Mouse (Mus musculus) heart, postnatal 36 days (tissue): ENCODE measurements at regions not wholly inside any gene's neighbourhood (a gene's known extent, or its start where the extent isn't known, plus 50 kb on each side); places are given as distances from the start of the nearest gene placed in this dataset.
A peak's percentile ranks its signal among the peaks of the same experiment; 100 is the strongest.

Experiments
- DNase-seq, 2 experiments: peaks; one replicate each; pipeline ENCODE4 v3.0.0; 2021 to 2022
- intact Hi-C: fragments of 180-260 bp; cut with DNase I; formaldehyde crosslinking; loops from one replicate; pipeline ENCODE4 v1.15.1; 2025

DNA sequence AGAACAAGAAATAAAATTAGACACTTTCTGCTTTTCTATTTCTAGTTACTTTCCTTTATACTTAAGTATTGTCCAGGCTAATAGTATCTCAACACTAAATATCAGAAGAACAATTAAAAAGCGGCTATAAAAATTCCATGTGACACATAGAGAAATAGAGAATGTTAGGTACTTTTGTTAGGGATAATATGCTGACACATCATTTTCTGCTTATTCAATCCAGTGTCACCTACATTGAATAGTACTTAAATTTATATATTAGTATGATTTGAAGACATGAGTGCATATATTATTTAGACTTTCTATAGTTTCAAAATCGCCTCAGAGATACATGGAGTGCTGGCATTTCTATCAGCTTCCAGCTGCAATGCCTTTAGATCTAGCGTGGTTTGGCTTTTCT, 267.1 kb upstream of the Usp25 start:
- no peak for DNase-seq
- intact Hi-C loops: no loop called here

DNA sequence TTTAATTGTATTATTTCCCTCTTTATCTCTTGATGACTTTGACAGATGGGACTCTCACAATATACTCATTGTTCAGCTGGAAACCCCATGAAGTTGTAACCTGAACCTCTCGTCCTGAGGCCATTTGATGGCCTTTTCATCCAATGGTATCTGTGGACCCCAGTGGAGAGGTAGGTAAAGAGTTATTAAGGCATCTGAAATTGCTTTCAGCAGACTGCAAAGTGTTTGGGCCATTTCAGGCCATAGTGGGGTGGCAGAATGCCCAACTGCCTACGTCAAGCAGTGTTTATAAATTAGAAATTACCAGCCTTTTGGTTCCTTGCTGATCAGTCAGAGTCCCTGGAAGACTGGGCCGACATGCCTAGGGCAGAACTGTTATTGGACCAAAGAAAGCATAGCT, 272.4 kb upstream of the Usp25 start:
- intact Hi-C loops: no loop called here
- DNase-seq: no peak

DNA sequence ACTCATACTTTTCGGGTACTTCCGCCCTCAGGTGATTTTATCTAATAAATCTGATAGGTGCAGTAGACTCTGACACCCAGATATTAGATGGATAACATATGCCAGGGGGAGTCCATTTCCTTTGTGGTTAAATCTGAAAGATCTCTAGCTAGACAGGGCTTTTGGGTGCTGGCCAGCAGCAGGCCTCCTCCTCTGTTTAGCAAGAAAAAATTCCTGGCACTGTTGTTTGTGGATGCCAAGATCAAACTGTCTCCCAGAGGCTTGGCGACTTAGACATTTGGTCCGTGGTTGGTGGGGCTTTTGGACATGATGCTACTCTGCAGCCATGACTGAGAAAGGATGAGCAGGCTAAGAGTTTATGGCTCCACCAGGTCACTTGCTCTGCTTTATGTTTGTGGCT, 287.5 kb upstream of the Usp25 start:
- no peak for DNase-seq
- intact Hi-C loops: no loop called here

DNA sequence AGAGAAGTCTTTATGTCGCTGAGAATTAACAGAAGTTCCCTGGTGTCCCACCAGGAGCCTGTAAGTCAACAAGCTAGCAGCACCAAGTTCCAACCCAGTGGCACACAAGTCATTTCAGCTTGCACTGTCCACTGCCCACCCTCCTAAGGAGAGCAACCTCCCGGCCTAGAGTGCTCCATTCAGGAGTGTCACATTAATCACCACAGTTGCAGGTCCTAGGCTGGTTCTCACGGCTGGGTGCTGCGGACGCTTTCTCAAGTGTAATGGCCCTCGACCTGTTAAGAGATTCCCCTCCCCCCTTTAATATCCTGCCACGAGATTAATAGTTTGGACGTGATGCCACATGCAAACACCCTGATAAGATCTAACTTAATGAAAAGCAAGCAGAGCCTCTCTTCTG, 288.2 kb upstream of the Usp25 start:
- intact Hi-C loops: no loop called here
- no peak for DNase-seq

DNA sequence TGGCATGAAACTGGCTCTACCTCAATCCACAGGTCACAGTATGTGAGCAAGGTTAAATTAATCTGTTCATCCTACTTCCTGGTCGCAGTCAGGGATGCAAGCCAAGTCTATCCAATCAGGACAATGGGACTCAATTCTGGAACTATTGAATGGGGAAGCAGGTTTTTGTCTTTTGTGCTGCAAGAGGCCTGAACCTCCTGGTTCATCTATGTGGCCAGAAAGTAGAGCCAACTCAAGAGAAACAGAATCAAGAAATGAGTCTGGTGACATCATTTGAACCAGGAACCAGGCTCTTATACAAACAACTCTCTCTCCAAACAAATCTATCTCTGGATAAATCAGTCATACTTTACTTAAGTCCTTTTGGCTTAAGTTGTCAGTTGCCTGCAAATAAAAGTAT, 294.7 kb upstream of the Usp25 start:
- intact Hi-C loops: no loop called here
- no peak for DNase-seq

DNA sequence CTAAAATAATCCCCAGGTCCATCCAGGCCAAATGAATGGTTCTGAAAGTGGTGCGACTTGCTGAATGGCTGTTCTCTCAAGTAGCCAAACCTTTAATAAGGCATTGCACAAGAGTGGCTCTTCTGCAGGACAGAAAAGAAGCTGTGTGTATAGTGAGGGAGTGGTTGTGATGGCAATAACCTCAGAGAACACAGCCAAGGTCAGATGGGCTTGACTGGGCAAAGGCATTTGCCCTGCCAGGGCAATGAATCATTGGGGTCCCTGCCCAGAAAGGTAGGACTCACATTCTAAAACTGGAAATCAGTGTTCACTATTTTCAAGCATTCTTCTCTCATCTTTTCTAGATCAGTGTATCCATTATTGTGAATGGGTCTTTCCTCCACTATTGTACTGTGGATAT, 295.4 kb upstream of the Usp25 start:
- no peak for DNase-seq
- intact Hi-C loops: no loop called here

DNA sequence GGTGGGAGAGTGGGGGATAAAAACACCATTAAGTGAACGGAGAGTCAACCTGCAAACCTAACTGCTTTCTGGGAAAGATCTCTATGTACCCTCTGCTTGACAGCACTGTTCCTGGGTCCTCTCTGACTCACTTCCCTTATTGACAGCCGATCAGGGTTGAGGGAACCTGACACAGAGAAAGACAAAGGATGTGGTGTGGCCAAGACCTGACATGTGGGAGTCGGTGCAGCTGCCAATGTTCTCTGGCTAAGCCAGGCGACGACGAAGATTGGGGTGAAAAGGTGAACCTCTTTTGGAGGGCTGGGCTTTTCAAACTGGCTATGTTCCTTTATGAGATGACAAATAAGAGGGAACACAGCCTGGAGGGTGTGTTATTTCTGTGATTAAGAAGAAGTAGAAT, 318.6 kb upstream of the Usp25 start:
- intact Hi-C loops: no loop called here
- peak; percentile 15 for DNase-seq

DNA sequence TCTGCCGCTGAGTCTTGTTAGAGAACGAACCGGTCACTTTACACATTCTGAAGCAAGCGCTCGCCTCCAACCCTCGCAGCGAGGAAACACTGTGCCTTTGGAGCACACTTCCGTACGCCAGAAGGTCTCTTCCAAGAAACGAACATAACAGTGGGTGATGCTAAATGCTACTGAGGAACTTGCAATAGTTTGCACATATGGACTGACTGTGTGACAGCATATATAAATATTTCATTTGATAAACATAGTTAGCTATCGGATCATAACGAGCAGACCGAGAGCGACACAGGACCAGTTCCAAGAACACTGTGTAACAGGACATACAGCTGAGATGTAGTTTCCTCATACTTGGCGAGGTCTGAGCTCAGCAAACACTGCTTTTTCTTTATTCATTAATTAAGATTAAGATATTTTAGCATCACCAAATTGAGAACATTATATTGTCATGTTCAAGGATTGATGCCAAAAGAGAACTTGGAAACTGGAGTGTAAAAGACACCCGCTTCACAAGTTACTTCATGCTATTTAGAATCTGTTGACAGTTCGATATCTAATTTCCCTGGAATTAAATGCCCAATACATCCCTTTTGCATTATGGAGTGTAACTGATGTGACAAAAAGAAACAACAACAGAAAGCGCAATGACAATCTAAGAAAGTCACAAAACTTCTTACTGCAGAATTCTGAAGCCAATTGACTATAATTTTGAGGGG, 314.3 kb upstream of the Nrip1 start:
- intact Hi-C loops: no loop called here
- peak in 1 of 2 experiments; percentile 4 for DNase-seq

DNA sequence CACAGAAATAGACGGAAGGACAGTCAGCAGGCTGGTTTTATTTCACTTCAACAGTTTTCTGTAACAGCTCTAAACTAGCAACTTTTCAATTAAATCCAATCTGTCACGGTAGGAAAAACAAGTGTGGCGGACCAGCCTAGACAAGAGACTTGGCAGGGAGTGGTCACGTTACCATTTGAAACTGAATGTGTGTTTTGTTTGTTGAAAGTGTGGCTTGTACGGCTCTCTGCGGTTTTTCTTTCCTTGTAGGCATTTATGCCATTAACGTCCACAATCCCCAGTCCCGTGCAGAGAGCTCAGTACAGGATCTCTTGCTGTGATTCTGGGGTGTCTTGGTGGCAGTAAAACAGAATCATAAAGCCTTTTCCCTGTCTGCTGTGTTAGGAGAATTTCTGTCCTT, 311.9 kb upstream of the Nrip1 start:
- no peak for DNase-seq
- intact Hi-C loops: no loop called here

DNA sequence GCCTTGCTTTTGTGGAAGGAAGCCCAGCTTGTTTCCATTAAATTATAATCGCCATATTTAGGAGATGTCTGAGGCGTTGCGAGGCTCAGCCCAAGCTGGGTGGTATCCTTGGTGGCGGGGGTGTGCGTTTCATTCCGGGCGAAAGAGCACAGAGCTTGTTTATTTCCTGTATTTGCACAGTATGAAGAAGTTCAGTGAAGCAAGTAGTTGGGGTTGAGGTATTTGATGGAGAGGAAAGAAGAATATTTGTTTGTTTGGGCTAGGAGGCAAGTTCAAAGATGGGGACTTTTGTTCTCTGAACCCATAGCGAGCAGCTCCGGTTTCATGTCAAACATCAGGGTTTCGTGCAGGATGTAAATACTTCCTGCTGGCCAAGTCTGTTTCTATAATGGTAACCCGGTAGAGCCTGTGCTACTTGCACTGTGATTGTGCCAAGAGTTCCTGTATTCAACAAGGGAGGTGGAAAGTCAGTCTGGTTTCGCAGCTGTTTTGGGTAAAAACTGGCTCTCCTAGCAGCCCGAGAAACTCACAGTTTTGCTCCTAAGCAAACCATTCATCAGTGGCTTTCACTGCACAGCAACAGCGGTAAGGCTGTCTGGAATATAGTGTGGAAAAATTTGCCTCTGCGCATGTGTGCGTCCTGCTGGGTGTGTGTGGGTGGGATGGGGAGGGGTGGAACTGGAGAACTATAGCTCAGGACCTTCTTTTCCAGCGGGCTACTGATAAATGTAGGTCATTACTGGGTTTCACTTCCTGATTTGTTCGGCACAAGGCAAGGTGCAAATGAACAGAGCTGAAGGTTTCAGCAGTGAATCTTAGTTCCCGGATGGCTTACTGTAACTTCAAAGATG, 306.7 kb upstream of the Nrip1 start:
- intact Hi-C loops: no loop called here
- DNase-seq: peak in 1 of 2 experiments; percentile 11

DNA sequence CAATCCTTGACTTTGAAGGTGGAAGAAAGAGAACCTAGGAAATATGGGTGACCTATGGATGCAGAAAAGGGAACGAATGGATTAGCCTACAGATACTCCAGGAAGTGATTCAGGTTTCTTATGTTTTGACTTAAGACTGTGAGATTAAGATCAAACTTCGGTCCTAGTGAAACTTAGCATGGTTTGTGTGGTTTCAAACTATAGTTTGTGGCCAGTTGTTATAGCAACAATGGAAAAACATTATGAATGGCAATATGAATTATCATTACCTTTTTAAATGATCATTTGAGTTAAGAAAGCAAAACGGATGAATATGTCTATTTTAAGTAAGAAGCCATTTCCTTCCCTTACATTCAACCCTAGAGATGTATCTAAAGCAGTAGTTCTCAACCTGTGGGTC, 305.3 kb upstream of the Nrip1 start:
- intact Hi-C loops: no loop called here
- no peak for DNase-seq

DNA sequence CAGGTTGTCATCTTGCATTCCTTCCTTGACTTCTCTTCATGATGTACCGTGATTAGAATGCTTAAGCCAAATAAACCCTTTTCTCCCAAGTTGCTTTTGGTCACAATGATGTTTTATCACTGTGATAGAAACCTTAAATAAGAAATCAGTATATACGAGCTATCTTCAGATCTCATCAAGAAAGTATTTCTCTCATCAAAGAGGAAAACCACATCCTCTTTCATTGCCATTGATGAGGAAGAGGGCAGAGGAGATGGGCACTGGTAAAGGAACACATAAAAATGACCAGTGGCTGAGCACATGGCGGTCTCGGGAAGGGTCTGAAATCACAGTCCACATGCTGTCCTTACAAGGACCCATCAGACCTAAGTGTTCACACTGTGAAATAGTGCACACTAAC, 296.2 kb upstream of the Nrip1 start:
- intact Hi-C loops: no loop called here
- no peak for DNase-seq

DNA sequence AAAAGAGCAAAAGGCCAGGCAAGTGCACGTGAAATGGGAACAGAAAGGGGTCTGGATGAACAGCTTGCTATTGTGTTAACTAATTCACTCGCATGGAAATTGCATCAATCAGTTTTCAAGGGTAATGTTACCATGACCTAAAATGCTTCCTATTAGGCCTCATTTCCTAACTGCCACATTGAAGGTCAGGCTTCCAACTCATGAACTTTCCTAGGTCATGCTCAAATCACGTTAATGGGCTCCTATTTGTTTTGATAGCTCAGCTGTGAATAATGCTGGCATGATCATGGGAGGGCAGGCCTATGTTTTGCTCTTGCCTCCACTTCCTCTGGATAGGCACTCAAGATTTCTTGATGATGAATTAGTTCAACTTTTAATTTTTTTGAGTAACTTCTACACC, 293.4 kb upstream of the Nrip1 start:
- DNase-seq: no peak
- intact Hi-C loops: no loop called here

DNA sequence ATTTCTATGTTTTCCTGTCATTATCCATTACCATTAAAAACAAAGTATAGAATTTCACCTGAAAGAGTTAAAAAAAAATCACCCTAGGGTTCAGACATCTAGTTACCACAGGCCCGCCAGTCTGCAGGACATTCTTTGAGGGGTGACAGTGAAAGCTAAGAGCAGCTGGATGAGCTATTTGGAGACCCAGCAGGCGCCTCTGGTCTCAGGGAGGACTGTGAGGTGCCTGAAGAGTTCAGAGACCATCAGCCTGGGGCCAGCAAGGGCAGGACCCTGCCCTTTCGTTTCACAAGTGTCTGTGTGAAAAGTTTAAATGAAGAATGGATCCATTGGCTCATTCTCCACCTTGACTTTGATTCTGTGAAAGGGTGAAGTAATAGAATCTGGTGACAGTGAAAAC, 281.5 kb upstream of the Nrip1 start:
- intact Hi-C loops: no loop called here

DNA sequence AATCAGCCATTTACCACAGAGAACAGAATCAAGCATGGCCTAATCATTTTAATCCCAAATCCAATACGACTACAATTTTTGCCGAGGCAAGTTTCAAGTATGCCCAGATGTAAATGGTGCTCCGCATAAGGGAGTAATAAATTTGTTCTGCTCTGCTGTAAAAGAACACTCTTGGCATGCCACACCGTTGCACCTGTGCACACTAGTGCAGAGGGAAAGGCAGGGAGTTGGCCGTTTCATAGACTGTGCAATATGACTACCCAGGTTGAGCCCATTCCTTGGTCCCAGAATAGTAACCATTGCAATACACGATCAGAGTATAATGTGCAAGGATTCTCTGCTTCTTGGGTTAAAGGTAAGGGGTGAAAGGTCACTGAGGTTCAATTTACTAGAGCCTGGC, 270.7 kb upstream of the Nrip1 start:
- DNase-seq: no peak
- intact Hi-C loops: no loop called here

More for the DNA sequence above, 281.5 kb upstream of the Nrip1 start:
- DNase-seq: no peak

DNA sequence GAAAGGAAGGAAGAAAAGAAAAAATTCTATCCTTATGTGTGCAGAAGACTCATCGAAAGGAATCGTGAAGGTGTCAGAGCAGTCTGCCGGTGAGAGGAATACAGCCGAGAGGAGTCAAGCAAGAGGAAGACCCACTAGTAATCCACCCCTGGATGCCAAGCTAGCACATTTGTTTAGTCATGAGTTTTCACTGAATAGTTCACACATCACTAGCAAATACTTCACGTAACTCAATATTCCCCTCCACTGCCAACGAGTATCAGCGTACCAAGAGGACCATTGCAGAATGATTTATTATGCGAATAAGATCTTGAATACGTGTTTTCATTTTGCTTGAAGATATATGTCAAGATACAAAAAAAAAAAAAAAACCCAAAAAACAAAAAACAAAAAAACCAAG, 270.2 kb upstream of the Nrip1 start:
- intact Hi-C loops: no loop called here
- no peak for DNase-seq

DNA sequence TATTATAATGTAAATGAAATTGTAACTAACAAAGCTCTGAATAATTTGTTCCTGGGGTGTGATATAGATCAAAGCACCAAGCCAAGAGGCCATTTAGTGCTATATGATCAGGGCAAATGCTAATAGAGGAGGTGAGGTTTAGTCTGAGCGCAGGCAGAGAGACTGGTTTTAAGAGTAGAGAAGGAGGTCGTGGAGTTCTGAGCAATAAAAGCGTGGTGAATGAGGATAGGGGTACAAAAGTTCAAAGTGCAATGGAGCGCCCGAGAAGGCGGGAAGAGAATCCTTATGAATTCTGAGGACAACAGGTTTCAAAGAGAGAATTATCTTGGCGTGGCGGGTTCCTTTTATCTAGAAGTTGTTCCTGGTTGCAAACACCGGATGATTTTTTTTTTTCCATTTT, 261.5 kb upstream of the Nrip1 start:
- intact Hi-C loops: no loop called here
- DNase-seq: no peak

DNA sequence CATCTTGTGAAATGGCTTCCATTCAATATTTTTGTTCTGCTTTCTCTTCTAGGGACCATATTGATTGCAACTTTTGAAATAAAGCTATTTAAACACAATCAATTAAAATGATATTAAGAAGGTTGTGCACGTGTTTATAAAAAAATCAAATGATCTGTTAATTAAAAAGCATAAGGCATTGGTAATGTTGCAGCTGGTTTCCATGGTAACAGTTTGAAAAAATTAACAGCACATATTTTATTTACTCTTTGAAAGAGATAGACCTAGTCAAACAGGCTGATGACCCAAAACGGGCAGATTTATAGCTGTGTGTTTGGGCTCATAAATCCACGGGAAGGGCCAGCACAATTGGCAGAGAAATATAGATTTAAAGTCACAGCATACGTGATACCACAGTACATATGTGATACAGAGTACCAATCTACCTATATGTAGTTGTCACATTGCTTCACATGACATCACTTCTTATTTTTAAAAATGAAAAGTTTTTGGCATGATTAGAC, 260.6 kb upstream of the Nrip1 start:
- intact Hi-C loops: no loop called here
- no peak for DNase-seq

DNA sequence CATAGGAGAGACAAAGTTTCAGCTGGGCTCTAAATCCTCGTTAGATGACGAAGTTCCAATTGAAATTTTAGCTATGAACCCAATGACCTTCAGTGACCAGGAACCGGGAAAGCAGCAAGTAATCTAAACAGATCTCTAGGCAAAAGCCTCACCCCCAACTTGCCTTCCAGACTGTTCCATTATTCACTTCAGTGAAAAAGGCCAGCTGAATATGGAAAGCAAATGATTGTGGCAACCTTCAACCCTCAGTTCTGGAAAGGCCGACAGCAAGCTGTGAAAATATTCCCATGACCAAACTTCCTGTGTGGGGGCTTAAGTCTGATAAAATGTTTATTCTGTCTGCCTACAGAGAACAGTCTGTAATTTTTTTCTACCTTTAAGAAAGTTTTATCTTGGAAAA, 252.5 kb upstream of the Nrip1 start:
- no peak for DNase-seq
- intact Hi-C loops: no loop called here

DNA sequence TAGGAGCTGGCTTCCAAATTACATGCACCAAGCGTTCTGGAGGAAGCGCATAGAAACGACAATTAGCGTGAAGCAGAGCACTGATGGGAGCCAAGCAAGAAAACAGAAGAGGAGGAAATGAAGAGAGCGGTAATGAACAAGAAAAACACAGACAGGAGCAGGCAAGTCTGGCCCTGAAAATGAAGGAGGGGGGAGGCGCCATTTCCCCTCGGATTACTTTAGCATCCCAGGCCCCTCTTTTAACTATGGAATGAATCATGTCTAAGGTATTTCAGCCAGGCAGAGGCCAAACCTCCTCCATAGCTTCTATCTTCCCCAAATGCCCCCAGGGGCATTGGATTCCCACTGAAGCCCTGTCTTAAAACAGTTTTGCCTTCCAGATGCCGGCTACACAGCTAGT, 248.1 kb upstream of the Nrip1 start:
- intact Hi-C loops: loop anchor here (2.0 kb wide), 1 partner anchor 35 kb away; no protein-coding TSS in a partner anchor
- no peak for DNase-seq

DNA sequence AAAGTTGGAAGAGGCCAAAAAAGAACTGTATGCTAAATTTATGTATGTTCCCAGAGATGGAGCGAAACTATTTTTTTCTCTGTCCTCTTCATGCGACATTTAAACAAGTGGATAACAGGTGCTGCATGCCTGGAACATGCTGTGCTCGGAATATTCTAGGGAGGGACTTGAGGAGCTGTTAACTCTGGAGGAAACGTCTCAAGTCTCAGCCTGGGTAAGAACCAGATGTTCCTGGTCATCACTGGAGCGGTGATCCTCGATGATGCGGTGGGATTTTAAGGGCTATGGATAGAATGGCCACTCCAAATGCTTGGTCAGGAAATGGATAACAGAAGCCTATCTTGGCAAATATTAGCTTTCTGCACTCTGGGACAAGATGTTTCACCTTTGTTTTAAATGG, 244.7 kb upstream of the Nrip1 start:
- DNase-seq: no peak
- intact Hi-C loops: no loop called here

DNA sequence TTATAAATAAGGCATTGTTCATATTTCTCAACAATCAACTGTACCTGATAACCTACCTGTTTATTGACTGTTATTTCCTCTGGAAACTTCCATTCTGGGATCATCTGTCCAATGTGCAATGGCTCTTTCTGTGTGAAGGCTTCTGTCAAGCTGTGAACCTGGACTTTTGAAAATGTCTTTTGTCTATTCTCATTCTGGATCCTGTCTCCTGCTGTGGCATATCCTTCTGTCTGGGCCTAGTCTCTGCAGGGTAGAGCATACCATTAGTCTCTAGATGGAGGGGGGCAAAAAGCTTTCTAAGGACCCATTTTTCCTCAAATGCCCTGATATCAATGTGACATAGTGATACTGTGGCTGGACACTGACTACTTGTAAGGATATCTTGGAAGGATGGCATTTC, 237.4 kb upstream of the Nrip1 start:
- intact Hi-C loops: no loop called here
- DNase-seq: no peak
